Mouse (Mus musculus): Measurements from ENCODE around the gene Idua. TPM values are rescaled to one million over a fixed set of nuclear protein-coding genes. Genes with fewer than 3 reads are reported as not detected.

Gene Idua
- polyA plus RNA-seq, 1 experiment from 2014 or later = 4.2 TPM

- H3K4me1 ChIP-seq (replicated peaks) = peaks cover 44% of the 10 kb centered on the region
- peak overlapping the region; percentile 37; the same call in 1 of the 2 replicates for H3K4me2 ChIP-seq
- 78% methylated on average over 1 of the region's 1 CpGs for WGBS (ENCODE audit: insufficient replicate concordance)
- no peaks in the 10 kb centered on the region for H3K9me3 ChIP-seq (replicated peaks)
- H3K27ac ChIP-seq (replicated peaks) = peak overlapping the region; percentile 73; the same call in 1 of the 2 replicates
- peak; percentile 10 for ATAC-seq (ENCODE audit: insufficient read depth)
- H3K36me3 ChIP-seq (replicated peaks) = peaks cover 23% of the 10 kb centered on the region
- H3K27me3 ChIP-seq = no peaks in the 10 kb centered on the region
- no peak overlapping the region for H3K4me3 ChIP-seq (replicated peaks)
- no peak overlapping the region for H3K9ac ChIP-seq
Observed at GRCm38 (mm10) chr5:108708419-108708818, 48.3 kb downstream of the Idua start.

GRCm38 (mm10) chr5:108708981-108709731 lies 49.0 kb downstream of the Idua start:
- Histone ChIP-seq H3K4me1 (replicated peaks) (peaks cover 37% of the 10 kb centered on the region), H3K4me3 (replicated peaks) (no peak overlapping the region), H3K9ac (no peak overlapping the region), H3K27me3 (no peaks in the 10 kb centered on the region), H3K9me3 (replicated peaks) (no peaks in the 10 kb centered on the region), H3K4me2 (no peak overlapping the region), H3K27ac (replicated peaks) (no peak overlapping the region), H3K36me3 (replicated peaks) (peaks cover 23% of the 10 kb centered on the region)
- 49% methylated on average over 6 of the region's 6 CpGs for WGBS (ENCODE audit: insufficient replicate concordance)
- peak; percentile 16; the same call in 1 of the 2 replicates for ATAC-seq (ENCODE audit: insufficient read depth)

- Histone ChIP-seq H3K4me2 (no peak overlapping the region), H3K4me3 (replicated peaks) (no peak overlapping the region), H3K9me3 (replicated peaks) (no peaks in the 10 kb centered on the region), H3K27ac (replicated peaks) (no peak overlapping the region), H3K4me1 (replicated peaks) (peaks cover 30% of the 10 kb centered on the region), H3K27me3 (no peaks in the 10 kb centered on the region), H3K9ac (no peak overlapping the region), H3K36me3 (replicated peaks) (no peaks in the 10 kb centered on the region)
- ATAC-seq (ENCODE audit: insufficient read depth) = no peak
- 64% methylated on average over 6 of the region's 6 CpGs for WGBS (ENCODE audit: insufficient replicate concordance)
Observed at GRCm38 (mm10) chr5:108711968-108712367, 51.8 kb downstream of the Idua start.

- ATAC-seq (ENCODE audit: insufficient read depth) = no peak
- 54% methylated on average over 2 of the region's 2 CpGs for WGBS (ENCODE audit: insufficient replicate concordance)
- Histone ChIP-seq H3K27ac (replicated peaks) (no peak overlapping the region), H3K4me1 (replicated peaks) (peaks cover 18% of the 10 kb centered on the region), H3K36me3 (replicated peaks) (no peaks in the 10 kb centered on the region), H3K9me3 (replicated peaks) (no peaks in the 10 kb centered on the region), H3K9ac (no peak overlapping the region), H3K4me3 (replicated peaks) (no peak overlapping the region), H3K4me2 (no peak overlapping the region), H3K27me3 (no peaks in the 10 kb centered on the region)
Observed at GRCm38 (mm10) chr5:108713096-108713495, 53.0 kb downstream of the Idua start.

GRCm38 (mm10) chr5:108713691-108714090 lies 53.6 kb downstream of the Idua start:
- H3K36me3 ChIP-seq (replicated peaks) = no peaks in the 10 kb centered on the region
- H3K9me3 ChIP-seq (replicated peaks) = no peaks in the 10 kb centered on the region
- no peak overlapping the region for H3K9ac ChIP-seq
- H3K4me1 ChIP-seq (replicated peaks) = peaks cover 12% of the 10 kb centered on the region
- H3K4me2 ChIP-seq = no peak overlapping the region
- H3K4me3 ChIP-seq (replicated peaks) = no peak overlapping the region
- ATAC-seq (ENCODE audit: insufficient read depth) = no peak
- H3K27ac ChIP-seq (replicated peaks) = no peak overlapping the region
- no peaks in the 10 kb centered on the region for H3K27me3 ChIP-seq

- H3K4me3 ChIP-seq (replicated peaks) = no peak overlapping the region
- no peak overlapping the region for H3K9ac ChIP-seq
- H3K4me1 ChIP-seq (replicated peaks) = peaks cover 8% of the 10 kb centered on the region
- no peaks in the 10 kb centered on the region for H3K36me3 ChIP-seq (replicated peaks)
- no peaks in the 10 kb centered on the region for H3K27me3 ChIP-seq
- H3K27ac ChIP-seq (replicated peaks) = no peak overlapping the region
- H3K9me3 ChIP-seq (replicated peaks) = no peaks in the 10 kb centered on the region
- ATAC-seq (ENCODE audit: insufficient read depth) = no peak
- H3K4me2 ChIP-seq = no peak overlapping the region
- 55% methylated on average over 6 of the region's 6 CpGs for WGBS (ENCODE audit: insufficient replicate concordance)
Observed at GRCm38 (mm10) chr5:108714149-108714548, 54.0 kb downstream of the Idua start.

- H3K9me3 ChIP-seq (replicated peaks) = no peaks in the 10 kb centered on the region
- H3K27me3 ChIP-seq = peaks cover 5% of the 10 kb centered on the region; the same call in 1 of the 2 replicates
- ATAC-seq (ENCODE audit: insufficient read depth) = no peak
- WGBS (ENCODE audit: insufficient replicate concordance) = 56% methylated on average over 1 of the region's 1 CpGs
- no peaks in the 10 kb centered on the region; the same call in 1 of the 2 replicates for H3K4me1 ChIP-seq (replicated peaks)
- H3K9ac ChIP-seq = no peak overlapping the region
- H3K27ac ChIP-seq (replicated peaks) = no peak overlapping the region
- no peak overlapping the region for H3K4me2 ChIP-seq
- no peaks in the 10 kb centered on the region for H3K36me3 ChIP-seq (replicated peaks)
- H3K4me3 ChIP-seq (replicated peaks) = no peak overlapping the region
Observed at GRCm38 (mm10) chr5:108715974-108716373, 55.8 kb downstream of the Idua start.

GRCm38 (mm10) chr5:108718051-108718450 lies 57.9 kb downstream of the Idua start:
- no peak for ATAC-seq (ENCODE audit: insufficient read depth)
- Histone ChIP-seq H3K9me3 (replicated peaks) (no peaks in the 10 kb centered on the region), H3K4me1 (replicated peaks) (no peaks in the 10 kb centered on the region; the same call in 1 of the 2 replicates), H3K4me3 (replicated peaks) (no peak overlapping the region), H3K27ac (replicated peaks) (no peak overlapping the region), H3K9ac (no peak overlapping the region), H3K4me2 (no peak overlapping the region), H3K27me3 (peaks cover 5% of the 10 kb centered on the region; the same call in 1 of the 2 replicates), H3K36me3 (replicated peaks) (no peaks in the 10 kb centered on the region)
- 44% methylated on average over 4 of the region's 4 CpGs for WGBS (ENCODE audit: insufficient replicate concordance)

- Histone ChIP-seq H3K4me2 (no peak overlapping the region), H3K9me3 (replicated peaks) (no peaks in the 10 kb centered on the region), H3K4me3 (replicated peaks) (no peak overlapping the region), H3K27me3 (peaks cover 5% of the 10 kb centered on the region; the same call in 1 of the 2 replicates), H3K27ac (replicated peaks) (no peak overlapping the region), H3K4me1 (replicated peaks) (no peaks in the 10 kb centered on the region; the same call in 1 of the 2 replicates), H3K36me3 (replicated peaks) (no peaks in the 10 kb centered on the region), H3K9ac (no peak overlapping the region)
- 42% methylated on average over 7 of the region's 7 CpGs for WGBS (ENCODE audit: insufficient replicate concordance)
- 0 out of 2 replicates have a peak, but pooled peaks have one; percentile 28 for ATAC-seq (ENCODE audit: insufficient read depth)
Observed at GRCm38 (mm10) chr5:108719761-108720160, 59.6 kb downstream of the Idua start.

- Histone ChIP-seq H3K9me3 (replicated peaks) (no peaks in the 10 kb centered on the region), H3K36me3 (replicated peaks) (no peaks in the 10 kb centered on the region), H3K9ac (no peak overlapping the region), H3K4me3 (replicated peaks) (no peak overlapping the region), H3K27me3 (peaks cover 8% of the 10 kb centered on the region; the same call in 1 of the 2 replicates), H3K4me1 (replicated peaks) (peaks cover 6% of the 10 kb centered on the region; the same call in 1 of the 2 replicates), H3K4me2 (no peak overlapping the region), H3K27ac (replicated peaks) (no peak overlapping the region)
- ATAC-seq (ENCODE audit: insufficient read depth) = no peak
- 55% methylated on average over 2 of the region's 2 CpGs for WGBS (ENCODE audit: insufficient replicate concordance)
Observed at GRCm38 (mm10) chr5:108724006-108724405, 63.9 kb downstream of the Idua start.

- ATAC-seq (ENCODE audit: insufficient read depth) = peak; percentile 55; the same call in 1 of the 2 replicates
- Histone ChIP-seq H3K9ac (no peak overlapping the region), H3K4me2 (no peak overlapping the region), H3K4me1 (replicated peaks) (0 out of 2 replicates have a peak, but pooled peaks cover 6% of the 10 kb centered on the region), H3K4me3 (replicated peaks) (no peak overlapping the region), H3K27ac (replicated peaks) (no peak overlapping the region), H3K27me3 (peaks cover 3% of the 10 kb centered on the region; the same call in 1 of the 2 replicates), H3K36me3 (replicated peaks) (no peaks in the 10 kb centered on the region), H3K9me3 (replicated peaks) (no peaks in the 10 kb centered on the region)
- 20% methylated on average over 5 of the region's 5 CpGs for WGBS (ENCODE audit: insufficient replicate concordance)
Observed at GRCm38 (mm10) chr5:108726557-108727248, 66.6 kb downstream of the Idua start.

Data from liver, embryonic 15.5 days (tissue).